Mouse (Mus musculus) liver, embryonic 14.5 days (tissue): Measurements from ENCODE around the gene Nsf.

Experiments
- CTCF ChIP-seq: IDR thresholded peaks from 2 replicates; pipeline ENCODE4 v1.5.1; 2016; ENCODE audit warnings: antibody characterized with exemption, low read depth, control low read depth
- EP300 ChIP-seq: IDR thresholded peaks from 2 replicates; pipeline ENCODE4 v1.6.1; 2016; ENCODE audit warnings: antibody characterized with exemption, low read depth

DNA sequence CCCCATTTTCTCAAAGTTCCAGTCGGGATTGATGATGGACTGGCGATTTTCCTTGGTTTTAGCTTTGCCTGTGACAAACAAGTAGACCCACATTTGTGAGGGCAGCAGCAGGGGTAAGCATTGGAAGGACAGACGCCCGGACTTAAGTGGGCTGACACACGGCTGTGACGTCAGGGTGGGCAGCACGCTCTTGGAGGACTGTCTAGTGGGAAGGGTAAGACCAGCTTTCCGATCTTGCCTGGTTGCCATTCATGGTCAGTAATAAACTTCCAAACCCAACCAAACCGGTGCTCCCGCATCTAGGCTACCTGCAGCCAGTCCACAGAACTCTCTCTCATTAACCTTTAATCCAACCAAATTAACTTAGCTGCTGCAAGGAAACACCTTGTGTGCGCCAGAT lies 43.3 kb downstream of the Nsf start:
- TF ChIP-seq CTCF (no peak), EP300 (no peak)
